Mouse (Mus musculus) lung, postnatal 0 days (tissue): ENCODE data around the gene Wdr63.

Experiments
- CTCF ChIP-seq: IDR thresholded peaks from 2 replicates; pipeline ENCODE4 v1.5.1; 2016; ENCODE audit warnings: antibody characterized with exemption, mild to moderate bottlenecking
- EP300 ChIP-seq: IDR thresholded peaks from 2 replicates; pipeline ENCODE4 v1.6.1; 2016; ENCODE audit warnings: antibody characterized with exemption, mild to moderate bottlenecking, control low read depth

- TF ChIP-seq EP300 (no peak), CTCF (no peak)
Measured at GRCm38 (mm10) chr3:146097861-146098260, 10.1 kb downstream of the Wdr63 start.
